Mouse (Mus musculus): ENCODE data around the gene Capn9. TPM values are rescaled to one million over a fixed set of nuclear protein-coding genes. Genes with fewer than 3 reads are reported as not detected.

Gene Capn9
- not detected in 2 replicates for polyA plus RNA-seq (2012; rRNA removed)

DNA sequence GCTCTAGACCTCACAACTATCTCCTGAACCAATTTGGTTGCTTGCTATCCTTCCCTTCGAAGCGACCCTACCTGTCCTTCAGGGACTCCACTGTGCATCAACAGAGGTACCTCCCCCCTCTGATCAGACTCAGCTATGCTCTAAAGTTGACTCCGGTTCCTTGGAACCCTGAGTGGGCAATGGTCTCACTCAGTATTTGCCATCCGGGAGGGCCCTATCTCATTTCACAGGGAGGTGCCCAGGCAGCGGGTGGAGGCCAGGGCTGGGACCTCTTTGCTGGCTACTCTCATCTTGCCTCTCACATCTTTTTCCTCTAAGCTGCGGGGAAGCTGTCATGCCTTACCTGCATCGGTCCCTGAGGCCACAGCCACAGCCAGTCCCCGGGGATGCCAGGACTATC is at the start of gene Capn9:
Capn9 (plus strand) TSS at position 301 of the 400 bp plus-strand sequence.

DNA sequence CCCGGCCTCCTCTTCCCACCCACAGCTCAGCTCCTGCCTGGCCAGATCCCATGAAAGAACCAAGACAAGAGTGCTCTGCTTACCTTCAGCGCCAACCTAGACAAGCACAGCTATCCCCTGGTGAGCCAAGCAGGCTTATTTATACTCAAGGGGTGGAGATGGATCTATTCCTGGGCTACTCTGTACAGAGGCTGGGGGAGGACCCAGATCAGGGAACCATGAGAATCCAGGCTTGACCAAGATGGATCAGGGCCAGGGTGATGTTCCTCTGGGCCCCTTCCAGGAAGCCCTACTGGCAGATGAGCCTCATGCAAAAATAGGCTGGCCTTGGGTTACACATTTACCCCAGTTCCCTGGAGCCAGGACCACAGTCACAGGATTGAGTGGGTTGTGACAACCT is 6.3 kb upstream of the Capn9 start, which contains the start of gene Agt:
Agt (minus strand) TSS at position 114 of the 400 bp plus-strand sequence.

DNA sequence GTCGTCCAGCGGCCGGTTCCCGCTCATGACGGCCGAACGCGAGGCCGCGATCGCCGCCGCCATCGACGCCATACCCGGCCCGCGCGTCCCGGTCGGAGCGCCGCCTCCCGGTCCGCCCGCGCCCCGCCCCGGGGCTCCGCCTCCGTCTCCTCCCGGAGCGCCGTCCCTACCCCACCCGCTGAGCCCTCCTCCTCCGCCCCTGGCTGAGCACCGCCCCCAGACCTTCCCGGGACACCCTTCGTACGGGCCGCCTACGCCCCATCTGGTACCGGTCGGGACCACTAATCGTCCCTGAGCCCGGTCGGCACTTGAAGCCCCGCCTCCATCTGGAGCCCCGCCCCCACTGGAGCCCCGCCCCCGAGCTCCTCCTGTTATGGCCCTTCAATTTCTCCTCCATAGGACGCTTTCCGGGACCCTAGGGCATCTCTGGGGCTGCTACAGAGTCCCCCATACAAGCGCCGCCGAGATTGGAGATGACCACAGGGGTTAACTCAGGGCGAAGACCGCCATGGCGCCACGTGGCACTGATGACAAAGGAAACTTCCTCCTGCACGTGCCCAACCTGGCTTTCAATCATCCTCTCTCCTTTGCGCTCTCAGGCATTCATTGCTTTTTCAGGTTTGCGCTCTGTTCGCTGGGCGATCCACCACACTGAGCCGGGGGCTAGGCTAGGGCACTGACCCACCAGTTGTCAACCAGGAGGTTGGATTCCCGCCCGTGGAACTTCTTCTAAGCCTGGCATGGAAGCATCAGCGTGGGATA is 87.4 kb downstream of the Capn9 start, which contains the start of gene 2310022B05Rik:
2310022B05Rik (minus strand) TSS at position 258 of the 762 bp plus-strand sequence.

Other genes starting within 250 kb of the Capn9 start
- 7.0 and 7.1 TPM in 2 replicates for gene Pgbd5, start 136.5 kb upstream of the Capn9 start, polyA plus RNA-seq (2012; rRNA removed)
- gene Cog2, start 55.3 kb upstream of the Capn9 start, polyA plus RNA-seq (2012; rRNA removed) = 32.8 and 57.4 TPM in 2 replicates
- gene Agt, start 6.4 kb upstream of the Capn9 start, polyA plus RNA-seq (2012; rRNA removed) = 0.47 and 0.62 TPM in 2 replicates
- 40.7 and 49.2 TPM in 2 replicates for gene 2310022B05Rik, start 87.3 kb downstream of the Capn9 start, polyA plus RNA-seq (2012; rRNA removed)
- gene Ttc13, start 145.9 kb downstream of the Capn9 start, polyA plus RNA-seq (2012; rRNA removed) = 36.8 and 46.2 TPM in 2 replicates
- 36.0 and 40.5 TPM in 2 replicates for gene Arv1, start 146.0 kb downstream of the Capn9 start, polyA plus RNA-seq (2012; rRNA removed)
- 0.68 and 3.3 TPM in 2 replicates for gene Fam89a, start 175.7 kb downstream of the Capn9 start, polyA plus RNA-seq (2012; rRNA removed)
- gene Trim67, start 217.0 kb downstream of the Capn9 start, polyA plus RNA-seq (2012; rRNA removed) = 6.9 and 7.7 TPM in 2 replicates

Measured in central nervous system, embryonic 11.5 days (tissue).